Mouse (Mus musculus) midbrain, embryonic 15.5 days (tissue): ENCODE data around the gene Alox5. TPM values are rescaled to one million over a fixed set of nuclear protein-coding genes. Genes with fewer than 3 reads are reported as not detected.

ENCODE experiments used
- ATAC-seq: fragments of 200-750 bp; cut with Nextera tagmentation; replicated peaks from 2 replicates; pipeline ENCODE4 v1.8.0; 2017; ENCODE audit warnings: moderate TSS enrichment
- H3K27ac ChIP-seq: fragments of 300-500 bp; sonication (generic); 2 replicates; pipeline ENCODE4 v1.5.1; 2015; ENCODE audit warnings: mild to moderate bottlenecking, inconsistent platforms
- H3K27me3 ChIP-seq: fragments of 300-500 bp; sonication (generic); replicated peaks from 2 replicates; pipeline ENCODE4 v1.6.1; 2015; ENCODE audit warnings: inconsistent platforms
- H3K36me3 ChIP-seq: fragments of 300-500 bp; sonication (generic); replicated peaks from 2 replicates; pipeline ENCODE4 v1.6.1; 2015; ENCODE audit warnings: inconsistent platforms
- H3K4me1 ChIP-seq: fragments of 300-500 bp; sonication (generic); 2 replicates; pipeline ENCODE4 v1.6.1; 2015; ENCODE audit warnings: inconsistent platforms
- H3K4me2 ChIP-seq: fragments of 300-500 bp; sonication (generic); 2 replicates; pipeline ENCODE4 v1.6.1; 2015; ENCODE audit warnings: inconsistent platforms, mild to moderate bottlenecking, moderate library complexity
- H3K4me3 ChIP-seq: fragments of 300-500 bp; sonication (generic); 2 replicates; pipeline ENCODE4 v1.5.1; 2015; ENCODE audit warnings: mild to moderate bottlenecking, inconsistent platforms
- H3K9ac ChIP-seq: fragments of 300-500 bp; sonication (generic); 2 replicates; pipeline ENCODE4 v1.6.1; 2015; ENCODE audit warnings: mild to moderate bottlenecking, inconsistent platforms
- H3K9me3 ChIP-seq: fragments of 300-500 bp; sonication (generic); 2 replicates; pipeline ENCODE4 v1.6.1; 2016; ENCODE audit warnings: inconsistent platforms
- WGBS: fragments of 180-500 bp; shearing (Covaris S2); methylation state at CpG from one replicate; pipeline ENCODE4 v1.1.7; 2015; ENCODE audit warnings: mixed read lengths; 5-methylcytosine and 5-hydroxymethylcytosine counted together
- polyA plus RNA-seq: library from polyadenylated mRNA; unstranded; fragments of >200 nt; fragmentation: Nextera tagmentation; extraction: Ambion mirVana; gene quantifications from 2 replicates; pipeline ENCODE4 v1.2.1, GENCODE M21; 2015

Gene Alox5
- polyA plus RNA-seq, 1 experiment from 2014 or later = 0.30 TPM

DNA sequence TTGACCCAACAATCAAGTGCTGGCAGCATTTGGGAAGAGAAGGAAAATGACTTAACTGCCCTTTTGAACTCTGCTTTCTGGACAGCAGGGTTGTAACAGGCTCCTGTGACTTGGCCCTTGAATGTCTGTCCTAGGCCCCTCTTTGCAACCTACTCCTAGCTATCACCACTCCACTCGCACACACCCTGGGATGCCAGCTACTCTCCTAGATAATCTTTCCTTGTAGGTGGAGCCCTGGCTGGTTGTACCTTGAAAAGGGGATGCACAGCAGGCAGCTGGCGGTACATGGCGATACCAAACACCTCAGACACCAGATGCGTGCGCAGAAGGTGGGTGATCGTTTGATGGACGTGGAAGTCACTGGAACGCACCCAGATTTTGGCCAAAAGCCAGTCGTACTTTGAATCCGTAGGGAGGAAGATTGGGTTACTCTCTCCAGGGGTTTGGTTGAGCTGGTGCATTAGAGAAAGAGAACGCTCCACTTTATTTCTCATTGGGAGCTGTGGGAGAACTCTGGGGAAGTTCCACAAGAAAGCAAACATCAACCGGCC, 45.8 kb downstream of the Alox5 start:
- Histone ChIP-seq H3K27ac (no peak overlapping the region), H3K27me3 (no peaks in the 10 kb centered on the region), H3K9me3 (no peaks in the 10 kb centered on the region), H3K4me1 (no peaks in the 10 kb centered on the region), H3K4me3 (no peak overlapping the region), H3K4me2 (no peak overlapping the region), H3K36me3 (no peaks in the 10 kb centered on the region; the same call in 1 of the 2 replicates), H3K9ac (no peak overlapping the region)
- 87% methylated on average over 12 of the region's 12 CpGs for WGBS
- no peak for ATAC-seq

GRCm38 (mm10) chr6:116412546-116413325, 48.2 kb downstream of the Alox5 start:
- no peak overlapping the region for H3K4me2 ChIP-seq
- no peak overlapping the region for H3K4me3 ChIP-seq
- ATAC-seq = no peak
- H3K36me3 ChIP-seq = peaks cover 5% of the 10 kb centered on the region; the same call in 1 of the 2 replicates
- H3K9me3 ChIP-seq = no peaks in the 10 kb centered on the region
- no peaks in the 10 kb centered on the region for H3K27me3 ChIP-seq
- 94% methylated on average over 14 of the region's 14 CpGs for WGBS
- no peak overlapping the region for H3K9ac ChIP-seq
- H3K27ac ChIP-seq = no peak overlapping the region
- H3K4me1 ChIP-seq = no peaks in the 10 kb centered on the region

GRCm38 (mm10) chr6:116411716-116412115, 49.3 kb downstream of the Alox5 start:
- no peak overlapping the region for H3K4me3 ChIP-seq
- WGBS = 71% methylated on average over 3 of the region's 3 CpGs
- H3K9me3 ChIP-seq = no peaks in the 10 kb centered on the region
- no peak overlapping the region for H3K27ac ChIP-seq
- no peaks in the 10 kb centered on the region for H3K4me1 ChIP-seq
- H3K27me3 ChIP-seq = no peaks in the 10 kb centered on the region
- no peak overlapping the region for H3K4me2 ChIP-seq
- peaks cover 7% of the 10 kb centered on the region; the same call in 1 of the 2 replicates for H3K36me3 ChIP-seq
- no peak overlapping the region for H3K9ac ChIP-seq
- ATAC-seq = no peak

DNA sequence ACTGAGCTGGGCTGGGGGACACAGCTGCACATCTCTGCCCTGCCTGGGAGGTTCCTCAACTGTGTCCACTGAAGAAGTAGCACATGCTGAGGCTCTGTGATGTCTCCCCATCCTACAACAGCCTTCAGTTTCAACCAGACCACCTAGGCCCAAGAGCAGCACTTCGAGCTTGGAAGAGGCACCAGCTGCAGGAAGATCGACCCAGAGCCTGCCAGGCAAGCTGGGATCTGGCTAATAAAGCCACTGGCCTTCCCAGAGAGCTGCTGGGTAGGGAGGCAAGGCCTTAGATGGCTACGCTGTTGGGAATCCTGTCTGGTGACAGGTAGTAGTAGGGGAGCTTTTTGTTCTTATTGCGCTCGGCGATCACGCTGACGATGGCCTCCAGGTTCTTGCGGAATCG, 50.5 kb downstream of the Alox5 start:
- peaks cover 5% of the 10 kb centered on the region for H3K4me1 ChIP-seq
- WGBS = 95% methylated on average over 10 of the region's 10 CpGs
- no peak overlapping the region for H3K27ac ChIP-seq
- H3K9me3 ChIP-seq = no peaks in the 10 kb centered on the region
- H3K36me3 ChIP-seq = peaks cover 7% of the 10 kb centered on the region; the same call in 1 of the 2 replicates
- no peak overlapping the region for H3K9ac ChIP-seq
- H3K27me3 ChIP-seq = no peaks in the 10 kb centered on the region
- H3K4me3 ChIP-seq = no peak overlapping the region
- no peak overlapping the region for H3K4me2 ChIP-seq
- no peak for ATAC-seq

DNA sequence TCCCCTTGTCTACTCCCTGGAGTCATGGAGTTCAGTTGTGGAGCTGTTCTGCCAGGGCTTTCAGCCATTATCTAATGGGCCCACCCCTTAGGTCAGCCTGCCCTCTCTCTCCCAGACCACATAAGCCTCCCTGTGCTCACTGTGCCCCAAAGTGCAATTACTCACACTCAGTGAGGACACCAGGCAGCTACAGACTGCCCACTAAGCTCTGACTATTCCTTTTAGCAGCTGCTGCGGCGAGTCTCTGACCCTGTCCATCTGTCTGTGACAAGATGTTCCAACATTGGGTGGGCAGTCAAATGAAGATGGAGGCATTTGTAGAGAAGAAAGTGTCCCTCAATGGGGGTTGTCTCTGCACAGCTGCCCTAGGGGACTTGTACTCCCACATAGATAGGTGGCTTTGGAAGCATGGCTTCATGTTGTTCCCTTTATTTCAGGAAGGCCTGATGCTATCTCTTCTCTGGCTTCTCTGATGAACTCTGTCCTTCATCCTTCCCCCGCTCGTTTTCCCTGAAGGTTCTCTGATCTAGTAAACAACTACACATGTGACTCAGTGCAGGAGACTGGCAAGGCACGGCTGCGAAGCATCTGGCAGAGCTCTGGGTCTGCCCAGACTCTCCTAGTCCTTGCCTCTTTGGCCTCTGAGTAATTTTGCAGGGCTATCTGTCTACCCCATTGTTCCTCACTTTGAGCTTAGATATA, 52.9 kb downstream of the Alox5 start:
- Histone ChIP-seq H3K4me3 (no peak overlapping the region), H3K27ac (no peak overlapping the region), H3K36me3 (peaks cover 11% of the 10 kb centered on the region; the same call in 1 of the 2 replicates), H3K4me2 (no peak overlapping the region), H3K27me3 (no peaks in the 10 kb centered on the region), H3K4me1 (peaks cover 10% of the 10 kb centered on the region), H3K9me3 (no peaks in the 10 kb centered on the region), H3K9ac (no peak overlapping the region)
- WGBS = 90% methylated on average over 6 of the region's 6 CpGs
- ATAC-seq = no peak

DNA sequence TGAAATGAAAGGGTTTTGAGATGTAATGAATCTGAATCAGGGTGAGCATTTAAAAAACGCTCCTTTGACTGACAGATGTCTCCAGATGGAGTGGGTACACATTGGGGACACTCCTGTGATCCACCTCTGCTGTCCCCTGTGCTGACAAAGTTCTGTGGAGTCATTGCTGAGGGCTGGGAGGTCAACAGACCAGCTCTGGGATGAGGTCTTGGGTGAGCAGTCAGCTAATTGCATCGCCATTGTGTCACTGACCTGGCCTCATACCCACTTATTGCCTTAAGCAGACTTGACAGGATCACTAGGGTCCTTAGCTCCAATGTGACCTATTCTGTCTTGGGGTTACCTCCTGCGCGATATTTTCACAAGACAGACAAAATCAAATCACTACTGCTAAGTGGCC, 53.8 kb downstream of the Alox5 start:
- 90% methylated on average over 4 of the region's 4 CpGs for WGBS
- ATAC-seq = no peak

DNA sequence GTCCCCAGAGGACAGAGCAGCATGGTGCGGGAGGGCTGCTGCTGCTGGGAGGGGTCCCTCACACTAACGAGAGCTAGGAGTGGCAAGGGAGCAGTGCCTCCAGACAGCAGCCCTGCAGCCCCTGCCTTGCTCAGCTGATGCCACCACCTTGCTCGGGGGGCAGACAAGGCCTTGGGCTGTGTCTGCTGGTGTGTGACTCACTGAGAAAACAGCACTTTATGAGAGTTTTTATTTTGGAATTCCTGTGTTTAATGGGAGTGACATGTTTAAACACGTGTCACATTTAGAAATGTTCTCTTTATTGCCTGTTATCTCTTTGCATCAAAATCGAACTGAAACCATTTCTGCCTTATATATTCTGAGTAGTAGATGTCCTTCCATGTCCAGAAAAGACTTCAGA, 54.3 kb downstream of the Alox5 start:
- no peak for ATAC-seq
- H3K36me3 ChIP-seq = peaks cover 11% of the 10 kb centered on the region; the same call in 1 of the 2 replicates
- 59% methylated on average over 5 of the region's 5 CpGs for WGBS

More for the DNA sequence above, 53.8 kb downstream of the Alox5 start:
- Histone ChIP-seq H3K4me1 (peaks cover 10% of the 10 kb centered on the region), H3K27ac (no peak overlapping the region), H3K9me3 (no peaks in the 10 kb centered on the region), H3K9ac (no peak overlapping the region), H3K4me2 (no peak overlapping the region), H3K4me3 (no peak overlapping the region), H3K27me3 (no peaks in the 10 kb centered on the region), H3K36me3 (peaks cover 11% of the 10 kb centered on the region; the same call in 1 of the 2 replicates)

GRCm38 (mm10) chr6:116406152-116406551, 54.8 kb downstream of the Alox5 start:
- no peak overlapping the region for H3K4me2 ChIP-seq
- no peak for ATAC-seq
- H3K36me3 ChIP-seq = peaks cover 11% of the 10 kb centered on the region; the same call in 1 of the 2 replicates
- no peaks in the 10 kb centered on the region for H3K9me3 ChIP-seq
- WGBS = 90% methylated on average over 2 of the region's 2 CpGs
- no peak overlapping the region for H3K27ac ChIP-seq
- peaks cover 10% of the 10 kb centered on the region for H3K4me1 ChIP-seq
- H3K4me3 ChIP-seq = no peak overlapping the region
- H3K9ac ChIP-seq = no peak overlapping the region
- no peaks in the 10 kb centered on the region for H3K27me3 ChIP-seq

More for the DNA sequence above, 54.3 kb downstream of the Alox5 start:
- Histone ChIP-seq H3K4me3 (no peak overlapping the region), H3K4me2 (no peak overlapping the region), H3K4me1 (peaks cover 10% of the 10 kb centered on the region), H3K9ac (no peak overlapping the region), H3K9me3 (no peaks in the 10 kb centered on the region), H3K27me3 (no peaks in the 10 kb centered on the region), H3K27ac (no peak overlapping the region)

DNA sequence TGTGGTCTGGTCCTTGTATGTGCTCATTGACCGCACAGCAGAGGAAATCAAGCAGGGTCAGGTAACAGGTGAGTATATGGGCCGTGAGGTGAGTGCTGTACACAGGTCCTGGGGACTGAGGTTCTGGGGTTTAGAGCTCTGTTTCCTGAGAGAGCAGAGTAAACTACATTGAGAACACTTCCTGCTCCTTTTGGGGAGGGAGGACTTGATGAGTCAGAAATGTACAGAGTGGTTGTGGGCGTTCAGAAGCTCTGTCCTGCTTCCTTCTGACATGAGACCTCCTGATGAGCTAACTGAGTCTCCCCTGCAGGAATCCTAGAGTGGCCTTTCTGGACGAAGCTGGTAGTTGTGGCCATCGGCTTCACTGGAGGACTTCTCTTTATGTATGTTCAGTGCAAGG, 55.3 kb downstream of the Alox5 start:
- Histone ChIP-seq H3K4me3 (no peak overlapping the region), H3K4me1 (peaks cover 10% of the 10 kb centered on the region), H3K4me2 (no peak overlapping the region), H3K27ac (peak overlapping the region; percentile 6; the same call in 1 of the 2 replicates), H3K9ac (no peak overlapping the region), H3K9me3 (no peaks in the 10 kb centered on the region), H3K27me3 (no peaks in the 10 kb centered on the region), H3K36me3 (peaks cover 11% of the 10 kb centered on the region; the same call in 1 of the 2 replicates)
- no peak; the same call in 1 of the 2 replicates for ATAC-seq
- 74% methylated on average over 5 of the region's 5 CpGs for WGBS

- Histone ChIP-seq H3K9ac (no peak overlapping the region), H3K36me3 (peaks cover 11% of the 10 kb centered on the region; the same call in 1 of the 2 replicates), H3K9me3 (no peaks in the 10 kb centered on the region), H3K27me3 (no peaks in the 10 kb centered on the region), H3K4me1 (peaks cover 10% of the 10 kb centered on the region), H3K4me3 (no peak overlapping the region), H3K27ac (peak overlapping the region; percentile 6; the same call in 1 of the 2 replicates), H3K4me2 (no peak overlapping the region)
- 12% methylated on average over 9 of the region's 9 CpGs for WGBS
- no peak; the same call in 1 of the 2 replicates for ATAC-seq
Observed at GRCm38 (mm10) chr6:116405243-116405642, 55.7 kb downstream of the Alox5 start.

- H3K4me1 ChIP-seq = peaks cover 16% of the 10 kb centered on the region
- no peak overlapping the region for H3K9ac ChIP-seq
- 96% methylated on average over 3 of the region's 3 CpGs for WGBS
- H3K27me3 ChIP-seq = no peaks in the 10 kb centered on the region
- no peak overlapping the region for H3K4me2 ChIP-seq
- no peak overlapping the region for H3K27ac ChIP-seq
- no peak for ATAC-seq
- peaks cover 3% of the 10 kb centered on the region; the same call in 1 of the 2 replicates for H3K36me3 ChIP-seq
- no peaks in the 10 kb centered on the region for H3K9me3 ChIP-seq
- H3K4me3 ChIP-seq = no peak overlapping the region
Observed at GRCm38 (mm10) chr6:116402426-116402825, 58.6 kb downstream of the Alox5 start.

DNA sequence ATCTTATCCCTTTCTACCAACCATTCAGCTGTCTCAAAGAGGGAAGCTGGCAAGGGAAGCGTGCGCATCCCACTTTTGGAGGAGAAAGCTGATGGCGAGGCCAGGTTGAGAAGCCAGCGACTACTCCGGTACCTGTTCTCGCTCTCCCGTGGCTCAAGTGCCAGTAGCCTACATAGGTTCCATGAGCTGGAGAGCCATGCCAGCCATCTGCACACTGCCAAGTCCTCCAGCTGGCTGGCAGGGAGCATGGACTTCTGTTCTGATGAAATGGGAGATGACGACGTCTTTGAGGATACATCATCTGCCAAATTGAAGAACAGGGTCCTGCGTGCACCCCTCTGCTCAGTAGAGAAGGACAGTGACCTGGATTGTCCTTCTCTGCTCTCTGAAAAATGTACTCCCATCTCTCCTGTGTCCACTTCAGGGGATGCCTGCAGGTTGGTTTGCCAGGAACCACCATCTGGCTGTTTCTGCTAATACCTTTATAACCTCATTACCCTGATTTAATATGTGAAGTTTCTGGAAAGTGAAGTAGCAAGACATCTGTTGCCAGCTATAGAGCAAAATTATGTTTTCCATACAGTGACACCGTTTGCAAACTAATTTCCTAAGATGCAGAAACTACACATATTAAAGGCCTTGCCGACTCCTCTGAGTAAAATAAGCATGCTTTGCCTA, 59.1 kb downstream of the Alox5 start:
- no peaks in the 10 kb centered on the region for H3K9me3 ChIP-seq
- no peak for ATAC-seq
- H3K9ac ChIP-seq = no peak overlapping the region
- H3K4me3 ChIP-seq = no peak overlapping the region
- peaks cover 3% of the 10 kb centered on the region; the same call in 1 of the 2 replicates for H3K36me3 ChIP-seq
- H3K4me1 ChIP-seq = peaks cover 17% of the 10 kb centered on the region
- H3K27ac ChIP-seq = no peak overlapping the region
- 91% methylated on average over 12 of the region's 12 CpGs for WGBS
- H3K27me3 ChIP-seq = no peaks in the 10 kb centered on the region
- no peak overlapping the region for H3K4me2 ChIP-seq
